In the genomic region with DNA sequence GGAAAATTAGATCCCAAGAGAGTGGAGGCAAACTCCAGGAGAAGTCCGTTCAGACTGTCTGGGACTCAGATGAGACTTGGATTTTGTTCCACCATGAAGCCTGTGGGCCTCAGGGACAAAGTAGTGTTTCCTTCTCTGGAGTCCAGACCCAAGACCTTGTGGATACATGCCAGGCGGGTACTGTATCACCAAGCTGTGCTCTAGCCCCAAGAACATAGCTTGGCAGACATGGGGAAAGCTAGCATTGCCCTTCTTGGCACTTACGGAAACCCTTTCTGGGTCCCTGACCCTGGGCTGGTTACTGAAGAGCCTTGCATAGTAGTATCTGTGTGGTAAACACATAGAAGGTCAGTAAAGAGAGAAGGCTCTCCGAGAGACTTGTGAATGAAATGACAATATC, we compare ENCODE assay signal across 21 mouse cellular contexts. TPM values are rescaled to one million over a fixed set of nuclear protein-coding genes. Genes with fewer than 3 reads are reported as not detected.
DNase-seq lines count a peak whose midpoint lies in the region; TF ChIP-seq lines count a peak whose summit lies in the region.
"Had no signal": no experiment of that assay in that cellular context is flagged by ENCODE, and none has a peak within 500 bp of the region (broad histone marks: within the 10 kb centered on the region; RNA-seq: fewer than 3 reads in every experiment).

No protein-coding gene starts in this region.

- no peak overlapping the region for H3K4me3 ChIP-seq in gastrocnemius, adult 2 months
- no peak overlapping the region for H3K4me3 ChIP-seq in thymus, adult 2 months (ENCODE audit: control insufficient read depth, insufficient read depth, low read length)
- H3K4me3 ChIP-seq: embryonic facial prominence, embryonic 10.5 days; forebrain, embryonic 13.5 days; heart, embryonic 12.5 days; hindbrain, embryonic 10.5 days; intestine, embryonic 15.5 days had no signal

- H3K27ac ChIP-seq in gastrocnemius, adult 2 months: peak overlapping the region; percentile 63
- no peak overlapping the region for H3K27ac ChIP-seq in thymus, adult 2 months (ENCODE audit: control insufficient read depth, insufficient read depth, low read length)
- H3K27ac ChIP-seq: embryonic facial prominence, embryonic 10.5 days; forebrain, embryonic 13.5 days; hindbrain, embryonic 10.5 days; hindbrain, embryonic 14.5 days; intestine, embryonic 15.5 days had no signal

- no peaks in the 10 kb centered on the region for H3K27me3 ChIP-seq in thymus, adult 2 months (ENCODE audit: control insufficient read depth, insufficient read depth, low read length)
- H3K27me3 ChIP-seq: CH12.LX; forebrain, embryonic 13.5 days; heart, embryonic 12.5 days; intestine, embryonic 15.5 days had no signal

- no peak for TF ChIP-seq CTCF in gastrocnemius, adult 2 months (IDR thresholded peaks at IDR 0.05)
- TF ChIP-seq CTCF in thymus, adult 2 months (IDR thresholded peaks at IDR 0.05; ENCODE audit: borderline replicate concordance, control insufficient read depth, extremely low read depth, insufficient read depth, low read length, poor library complexity): no peak

- peaks cover 81% of the 10 kb centered on the region for H3K36me3 ChIP-seq in thymus, adult 2 months (ENCODE audit: control insufficient read depth, insufficient read depth, low read length)

- intact Hi-C loops in gastrocnemius, adult 2 months (cut with DNase I): no loop called here

- WGBS in thymus, adult 2 months: 98% methylated on average over 4 of the region's 4 CpGs

- no peaks in the 10 kb centered on the region for H3K4me1 ChIP-seq in thymus, adult 2 months (replicated peaks; ENCODE audit: control insufficient read depth, insufficient read depth, low read length)
- H3K4me1 ChIP-seq: embryonic facial prominence, embryonic 10.5 days; forebrain, embryonic 13.5 days; hindbrain, embryonic 10.5 days; intestine, embryonic 15.5 days had no signal

- DNase-seq in gastrocnemius, adult 2 months: peak; percentile 76
- no peak for DNase-seq in gastrocnemius, postnatal 25 days
- peak; percentile 78 for DNase-seq in adrenal gland, adult 2 months
- peak; percentile 50 for DNase-seq in adrenal gland, postnatal 25 days
- no peak for DNase-seq in thymus, adult 2 months
- DNase-seq in neural tube, embryonic 10.5 days (ENCODE audit: extremely low spot score, low spot score): no peak
- DNase-seq: cerebellum, adult 2 months; forebrain, postnatal 0 days; gastrocnemius, postnatal 10 days had no signal

- TF ChIP-seq POLR2A in thymus, adult 2 months (IDR thresholded peaks at IDR 0.05; ENCODE audit: control insufficient read depth, extremely low read depth, insufficient read depth, low read length, poor library complexity): no peak

RNA-seq across cellular contexts. Expression of a gene that starts 9.8 kb away (rescaled TPM):
- total RNA-seq in gastrocnemius, adult 2 months (2021): 10 to 100 TPM; 13.3 to 16.9 TPM
- total RNA-seq in gastrocnemius, postnatal 25 days (2021): 10 to 100 TPM; 14.2 to 15.2 TPM
- 10 to 100 TPM; 20.5 to 29.1 TPM for total RNA-seq in adrenal gland, adult 2 months (2021)
- 17.9 and 22.6 TPM in 2 replicates for polyA plus RNA-seq in adrenal gland, adult 2 months (2012; rRNA removed)
- 26.8 and 30.8 TPM in 2 replicates for total RNA-seq in adrenal gland, postnatal 25 days (2021)
- polyA plus RNA-seq in thymus, adult 2 months (2012; rRNA removed): 32.7 and 34.7 TPM in 2 replicates

RNA-seq across cellular contexts. Expression of a gene that starts 17.5 kb away (rescaled TPM):
- 10 to 100 TPM in 1 of 2 experiments, 1 to 10 TPM in 1; 9.8 to 11.3 TPM for total RNA-seq in gastrocnemius, adult 2 months (2021)
- 1 to 10 TPM; 8.1 to 9.6 TPM for total RNA-seq in gastrocnemius, postnatal 25 days (2021)
- 10 to 100 TPM; 20.5 to 24.0 TPM for total RNA-seq in adrenal gland, adult 2 months (2021)
- polyA plus RNA-seq in adrenal gland, adult 2 months (2012; rRNA removed): 17.2 and 22.3 TPM in 2 replicates
- 34.7 and 41.6 TPM in 2 replicates for total RNA-seq in adrenal gland, postnatal 25 days (2021)
- 45.5 and 66.9 TPM in 2 replicates for polyA plus RNA-seq in thymus, adult 2 months (2012; rRNA removed)

RNA-seq across cellular contexts. Expression of a gene that starts 23.1 kb away (rescaled TPM):
- total RNA-seq in gastrocnemius, adult 2 months (2021): not detected
- total RNA-seq in gastrocnemius, postnatal 25 days (2021): not detected
- 10 to 100 TPM in 1 of 2 experiments, 1 to 10 TPM in 1; 5.0 to 11.2 TPM for total RNA-seq in adrenal gland, adult 2 months (2021)
- 1.0 and 2.2 TPM in 2 replicates for polyA plus RNA-seq in adrenal gland, adult 2 months (2012; rRNA removed)
- total RNA-seq in adrenal gland, postnatal 25 days (2021): 1.4 and 25.2 TPM in 2 replicates
- 1.5 and 6.0 TPM in 2 replicates for polyA plus RNA-seq in thymus, adult 2 months (2012; rRNA removed)
- total RNA-seq: ES-E14; forebrain, postnatal 0 days; granulocyte monocyte progenitor cell, adult 5-6 weeks; heart, adult 8-10 months; heart, postnatal 25 days had no signal
- polyA plus RNA-seq: cerebellum, adult 2 months; embryonic facial prominence, embryonic 10.5 days; embryonic facial prominence, embryonic 14.5 days; forebrain, embryonic 13.5 days; forebrain, postnatal 0 days; heart, embryonic 12.5 days; hindbrain, embryonic 10.5 days; hindbrain, embryonic 14.5 days had no signal

RNA-seq across cellular contexts. Expression of a gene that starts 27.0 kb away (rescaled TPM):
- under 1 TPM; 0.28 to 0.36 TPM for total RNA-seq in gastrocnemius, adult 2 months (2021)
- under 1 TPM; 0.23 to 0.38 TPM for total RNA-seq in gastrocnemius, postnatal 25 days (2021)
- 1 to 10 TPM in 1 of 2 experiments, under 1 TPM in 1; 0.84 to 3.8 TPM for total RNA-seq in adrenal gland, adult 2 months (2021)
- polyA plus RNA-seq in adrenal gland, adult 2 months (2012; rRNA removed): 1.7 and 3.6 TPM in 2 replicates
- 1.1 and 1.6 TPM in 2 replicates for total RNA-seq in adrenal gland, postnatal 25 days (2021)
- polyA plus RNA-seq in thymus, adult 2 months (2012; rRNA removed): 45.1 and 51.9 TPM in 2 replicates

Comparison
In these comparisons a context has a peak if more than half of its experiments do, and no peak if none do; other contexts are left out.
1. DNase-seq: peak in gastrocnemius, adult 2 months (single experiment), adrenal gland, adult 2 months (single experiment) and adrenal gland, postnatal 25 days (single experiment); none in gastrocnemius, postnatal 25 days (single experiment), thymus, adult 2 months (single experiment) and neural tube, embryonic 10.5 days (single experiment).